Mouse (Mus musculus): ENCODE results near the gene Cgn. TPM values are rescaled to one million over a fixed set of nuclear protein-coding genes. Genes with fewer than 3 reads are reported as not detected.

The Cgn gene
- polyA plus RNA-seq, 1 experiment from 2014 or later = 25.2 TPM

DNA sequence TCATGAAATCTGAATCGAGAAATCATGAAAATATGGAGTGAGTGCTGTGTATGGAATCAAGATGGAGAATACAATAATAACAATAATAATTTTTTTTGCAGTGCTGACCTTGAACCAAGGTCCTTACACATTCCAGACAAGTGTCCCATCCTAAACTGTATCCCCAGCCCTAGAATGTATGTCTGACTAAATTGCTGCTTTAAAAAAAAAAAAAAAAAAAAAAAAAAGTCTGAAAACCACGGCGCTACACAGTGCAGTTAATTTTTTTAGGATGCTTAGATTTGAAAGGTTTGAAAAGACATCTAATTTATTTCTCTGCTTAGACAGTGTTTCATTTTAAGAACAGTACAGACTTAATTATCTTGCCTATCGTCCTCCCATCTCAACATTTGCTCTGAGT is 35.8 kb upstream of the Cgn start:
- no peak overlapping the region for H3K9ac ChIP-seq (ENCODE audit: low read length)
- H3K9me3 ChIP-seq (ENCODE audit: control insufficient read depth, low read length) = no peaks in the 10 kb centered on the region
- WGBS = 65% methylated on average over 4 of the region's 4 CpGs
- no peak for ATAC-seq (ENCODE audit: low FRiP score, low TSS enrichment)
- no peak for TF ChIP-seq EP300 (optimal IDR thresholded peaks at IDR 0.05)
- TF ChIP-seq CTCF (IDR thresholded peaks at IDR 0.05; ENCODE audit: low read depth) = no peak
- no peaks in the 10 kb centered on the region for H3K4me1 ChIP-seq (replicated peaks; ENCODE audit: control insufficient read depth, insufficient read depth)
- no peak overlapping the region for H3K27ac ChIP-seq (replicated peaks)
- H3K4me3 ChIP-seq (ENCODE audit: low read depth, low read length) = peak overlapping the region; percentile 66
- H3K27me3 ChIP-seq (ENCODE audit: control insufficient read depth, insufficient read depth, low read length) = no peaks in the 10 kb centered on the region
- no peak for DNase-seq (ENCODE audit: low spot score)
- H3K36me3 ChIP-seq (ENCODE audit: control insufficient read depth, insufficient read depth, low read length) = no peaks in the 10 kb centered on the region
- peak overlapping the region; percentile 83 for H3K4me2 ChIP-seq (replicated peaks; ENCODE audit: low read depth)

GRCm38 (mm10) chr3:94821008-94821638 is 34.8 kb upstream of the Cgn start:
- Histone ChIP-seq H3K36me3 (ENCODE audit: control insufficient read depth, insufficient read depth, low read length) (no peaks in the 10 kb centered on the region), H3K27ac (replicated peaks) (peak overlapping the region; percentile 90), H3K9ac (ENCODE audit: low read length) (peak overlapping the region; percentile 90), H3K4me3 (ENCODE audit: low read depth, low read length) (peak overlapping the region; percentile 66), H3K27me3 (ENCODE audit: control insufficient read depth, insufficient read depth, low read length) (no peaks in the 10 kb centered on the region), H3K4me1 (replicated peaks; ENCODE audit: control insufficient read depth, insufficient read depth) (no peaks in the 10 kb centered on the region), H3K4me2 (replicated peaks; ENCODE audit: low read depth) (peak overlapping the region; percentile 83), H3K9me3 (ENCODE audit: control insufficient read depth, low read length) (no peaks in the 10 kb centered on the region)
- 1% methylated on average over 31 of the region's 31 CpGs for WGBS
- no peak for TF ChIP-seq EP300 (optimal IDR thresholded peaks at IDR 0.05)
- TF ChIP-seq CTCF (IDR thresholded peaks at IDR 0.05; ENCODE audit: low read depth) = peak; percentile 14; the same call in 1 of the 2 replicates
- ATAC-seq (ENCODE audit: low FRiP score, low TSS enrichment) (peak; percentile 61; the same call in 1 of the 2 replicates), DNase-seq (ENCODE audit: low spot score) (peak; percentile 60)

GRCm38 (mm10) chr3:94819452-94820425 is 33.4 kb upstream of the Cgn start:
- peak overlapping the region; percentile 35; the same call in 1 of the 2 replicates for H3K27ac ChIP-seq (replicated peaks)
- ATAC-seq (ENCODE audit: low FRiP score, low TSS enrichment) (no peak), DNase-seq (ENCODE audit: low spot score) (no peak)
- TF ChIP-seq CTCF (IDR thresholded peaks at IDR 0.05; ENCODE audit: low read depth) = no peak
- H3K9ac ChIP-seq (ENCODE audit: low read length) = no peak overlapping the region
- no peak overlapping the region for H3K4me2 ChIP-seq (replicated peaks; ENCODE audit: low read depth)
- no peaks in the 10 kb centered on the region for H3K9me3 ChIP-seq (ENCODE audit: control insufficient read depth, low read length)
- no peaks in the 10 kb centered on the region for H3K4me1 ChIP-seq (replicated peaks; ENCODE audit: control insufficient read depth, insufficient read depth)
- H3K4me3 ChIP-seq (ENCODE audit: low read depth, low read length) = no peak overlapping the region
- H3K36me3 ChIP-seq (ENCODE audit: control insufficient read depth, insufficient read depth, low read length) = no peaks in the 10 kb centered on the region
- 55% methylated on average over 24 of the region's 24 CpGs for WGBS
- H3K27me3 ChIP-seq (ENCODE audit: control insufficient read depth, insufficient read depth, low read length) = no peaks in the 10 kb centered on the region

- no peak overlapping the region for H3K4me3 ChIP-seq (ENCODE audit: low read depth, low read length)
- no peak overlapping the region for H3K27ac ChIP-seq (replicated peaks)
- TF ChIP-seq EP300 (optimal IDR thresholded peaks at IDR 0.05) = no peak
- TF ChIP-seq CTCF (IDR thresholded peaks at IDR 0.05; ENCODE audit: low read depth) = no peak
- no peaks in the 10 kb centered on the region for H3K9me3 ChIP-seq (ENCODE audit: control insufficient read depth, low read length)
- H3K36me3 ChIP-seq (ENCODE audit: control insufficient read depth, insufficient read depth, low read length) = no peaks in the 10 kb centered on the region
- 75% methylated on average over 2 of the region's 2 CpGs for WGBS
- ATAC-seq (ENCODE audit: low FRiP score, low TSS enrichment) (no peak), DNase-seq (ENCODE audit: low spot score) (no peak)
- no peaks in the 10 kb centered on the region for H3K27me3 ChIP-seq (ENCODE audit: control insufficient read depth, insufficient read depth, low read length)
- no peaks in the 10 kb centered on the region for H3K4me1 ChIP-seq (replicated peaks; ENCODE audit: control insufficient read depth, insufficient read depth)
- H3K4me2 ChIP-seq (replicated peaks; ENCODE audit: low read depth) = no peak overlapping the region
- H3K9ac ChIP-seq (ENCODE audit: low read length) = no peak overlapping the region
These were observed 31.4 kb upstream of the Cgn start for GRCm38 (mm10) chr3:94817731-94818130.

- no peak overlapping the region for H3K4me2 ChIP-seq (replicated peaks; ENCODE audit: low read depth)
- DNase-seq (ENCODE audit: low spot score) (no peak), ATAC-seq (ENCODE audit: low FRiP score, low TSS enrichment) (no peak)
- H3K4me3 ChIP-seq (ENCODE audit: low read depth, low read length) = no peak overlapping the region
- H3K27me3 ChIP-seq (ENCODE audit: control insufficient read depth, insufficient read depth, low read length) = no peaks in the 10 kb centered on the region
- no peaks in the 10 kb centered on the region for H3K4me1 ChIP-seq (replicated peaks; ENCODE audit: control insufficient read depth, insufficient read depth)
- no peak overlapping the region for H3K9ac ChIP-seq (ENCODE audit: low read length)
- TF ChIP-seq EP300 (optimal IDR thresholded peaks at IDR 0.05) (no peak), CTCF (IDR thresholded peaks at IDR 0.05; ENCODE audit: low read depth) (peak; percentile 36)
- no peak overlapping the region for H3K27ac ChIP-seq (replicated peaks)
- no peaks in the 10 kb centered on the region for H3K9me3 ChIP-seq (ENCODE audit: control insufficient read depth, low read length)
- no peaks in the 10 kb centered on the region for H3K36me3 ChIP-seq (ENCODE audit: control insufficient read depth, insufficient read depth, low read length)
These were observed 29.3 kb upstream of the Cgn start for GRCm38 (mm10) chr3:94815603-94816002.

GRCm38 (mm10) chr3:94814663-94815062 is 28.4 kb upstream of the Cgn start:
- H3K4me2 ChIP-seq (replicated peaks; ENCODE audit: low read depth) = no peak overlapping the region
- DNase-seq (ENCODE audit: low spot score) (no peak), ATAC-seq (ENCODE audit: low FRiP score, low TSS enrichment) (no peak)
- H3K9me3 ChIP-seq (ENCODE audit: control insufficient read depth, low read length) = no peaks in the 10 kb centered on the region
- no peaks in the 10 kb centered on the region for H3K4me1 ChIP-seq (replicated peaks; ENCODE audit: control insufficient read depth, insufficient read depth)
- no peak overlapping the region for H3K27ac ChIP-seq (replicated peaks)
- TF ChIP-seq CTCF (IDR thresholded peaks at IDR 0.05; ENCODE audit: low read depth) = no peak
- no peak for TF ChIP-seq EP300 (optimal IDR thresholded peaks at IDR 0.05)
- no peaks in the 10 kb centered on the region for H3K27me3 ChIP-seq (ENCODE audit: control insufficient read depth, insufficient read depth, low read length)
- no peak overlapping the region for H3K9ac ChIP-seq (ENCODE audit: low read length)
- no peaks in the 10 kb centered on the region for H3K36me3 ChIP-seq (ENCODE audit: control insufficient read depth, insufficient read depth, low read length)
- no peak overlapping the region for H3K4me3 ChIP-seq (ENCODE audit: low read depth, low read length)
- WGBS = 81% methylated on average over 4 of the region's 4 CpGs
